Comparison of ENCODE assay signal across 8 mouse cellular contexts in genomic region chr16:13448706-13449090, GRCm38 (mm10).
DNase-seq lines count a peak whose midpoint lies in the region; ATAC-seq and TF ChIP-seq lines count a peak whose summit lies in the region.

No protein-coding gene starts in this region.

- H3K27ac ChIP-seq in heart, adult 2 months, result no peak overlapping the region; the same call in 1 of the 2 replicates
- no peak overlapping the region for H3K27ac ChIP-seq in thymus, adult 2 months (ENCODE audit: control insufficient read depth, insufficient read depth, low read length)
- H3K27ac ChIP-seq in liver, embryonic 12.5 days, result peak overlapping the region; percentile 52
- H3K27ac ChIP-seq in stomach, postnatal 0 days (replicated peaks), result peak overlapping the region; percentile 77; the same call in 1 of the 2 replicates

- intact Hi-C loops in heart, adult 2 months (cut with DNase I), result loop anchor here (5.0 kb wide), 2 partner anchors 164 to 284 kb away; partner anchors contain the start of gene Pla2g10
- intact Hi-C loops in heart, postnatal 10 days (cut with DNase I), result loop anchor here (5.0 kb wide), 3 partner anchors 84 to 284 kb away; partner anchors contain the start of gene Pla2g10

- no peak for ATAC-seq in liver, embryonic 12.5 days
- ATAC-seq in stomach, postnatal 0 days (ENCODE audit: low FRiP score, low TSS enrichment), result no peak

- H3K4me2 ChIP-seq in liver, embryonic 12.5 days, result peak overlapping the region; percentile 100
- H3K4me2 ChIP-seq in stomach, postnatal 0 days (replicated peaks; ENCODE audit: low read depth), result peak overlapping the region; percentile 98

- peak overlapping the region; percentile 79 for H3K4me3 ChIP-seq in heart, adult 2 months
- H3K4me3 ChIP-seq in thymus, adult 2 months (ENCODE audit: control insufficient read depth, insufficient read depth, low read length), result peak overlapping the region; percentile 48
- peak overlapping the region; percentile 78 for H3K4me3 ChIP-seq in liver, embryonic 12.5 days
- peak overlapping the region; percentile 71 for H3K4me3 ChIP-seq in stomach, postnatal 0 days (ENCODE audit: low read depth, low read length)

- TF ChIP-seq CTCF in heart, adult 2 months (IDR thresholded peaks at IDR 0.05), result no peak
- no peak for TF ChIP-seq CTCF in thymus, adult 2 months (IDR thresholded peaks at IDR 0.05; ENCODE audit: borderline replicate concordance, control insufficient read depth, extremely low read depth, insufficient read depth, low read length, poor library complexity)
- no peak for TF ChIP-seq CTCF in stomach, postnatal 0 days (IDR thresholded peaks at IDR 0.05; ENCODE audit: low read depth)

- no peaks in the 10 kb centered on the region for H3K36me3 ChIP-seq in heart, adult 2 months (ENCODE audit: control insufficient read depth, insufficient read depth, low read length)
- H3K36me3 ChIP-seq in thymus, adult 2 months (ENCODE audit: control insufficient read depth, insufficient read depth, low read length), result no peaks in the 10 kb centered on the region
- H3K36me3 ChIP-seq in liver, embryonic 12.5 days, result peaks cover 7% of the 10 kb centered on the region; the same call in 1 of the 2 replicates
- no peaks in the 10 kb centered on the region for H3K36me3 ChIP-seq in stomach, postnatal 0 days (ENCODE audit: control insufficient read depth, insufficient read depth, low read length)

- peaks cover 1% of the 10 kb centered on the region; the same call in 1 of the 2 replicates for H3K4me1 ChIP-seq in heart, adult 2 months (ENCODE audit: control insufficient read depth, insufficient read depth, low read length)
- no peaks in the 10 kb centered on the region for H3K4me1 ChIP-seq in thymus, adult 2 months (replicated peaks; ENCODE audit: control insufficient read depth, insufficient read depth, low read length)
- H3K4me1 ChIP-seq in liver, embryonic 12.5 days, result peaks cover 57% of the 10 kb centered on the region
- no peaks in the 10 kb centered on the region for H3K4me1 ChIP-seq in stomach, postnatal 0 days (replicated peaks; ENCODE audit: control insufficient read depth, insufficient read depth)

- DNase-seq in heart, adult 2 months, result no peak
- no peak for DNase-seq in heart, postnatal 10 days
- DNase-seq in thymus, adult 2 months, result no peak
- no peak for DNase-seq in thymus, adult 18-20 months
- no peak for DNase-seq in stomach, postnatal 0 days (ENCODE audit: low spot score)
- no peak for DNase-seq in thymus, postnatal 10 days (ENCODE audit: low spot score in 2 of 2)
- no peak for DNase-seq in adrenal gland, adult (ENCODE audit: inconsistent age in 2 of 2, low spot score in 1 of 2)

- H3K9me3 ChIP-seq in liver, embryonic 12.5 days (replicated peaks), result no peaks in the 10 kb centered on the region
- no peaks in the 10 kb centered on the region for H3K9me3 ChIP-seq in stomach, postnatal 0 days (ENCODE audit: control insufficient read depth, low read length)

- TF ChIP-seq POLR2A in heart, adult 2 months (IDR thresholded peaks at IDR 0.05; ENCODE audit: insufficient read depth, low read depth, low read length), result no peak
- TF ChIP-seq POLR2A in thymus, adult 2 months (IDR thresholded peaks at IDR 0.05; ENCODE audit: control insufficient read depth, extremely low read depth, insufficient read depth, low read length, poor library complexity), result no peak

- 47% methylated on average over 8 of the region's 8 CpGs for WGBS in heart, adult 2 months
- WGBS in thymus, adult 2 months, result 38% methylated on average over 8 of the region's 8 CpGs
- 7% methylated on average over 8 of the region's 8 CpGs for WGBS in liver, embryonic 12.5 days (ENCODE audit: insufficient replicate concordance)
- WGBS in stomach, postnatal 0 days, result 21% methylated on average over 8 of the region's 8 CpGs

- no peak for TF ChIP-seq EP300 in heart, adult 2 months (IDR thresholded peaks at IDR 0.05; ENCODE audit: insufficient read depth, low read depth, low read length)
- TF ChIP-seq EP300 in stomach, postnatal 0 days (optimal IDR thresholded peaks at IDR 0.05), result no peak

- H3K27me3 ChIP-seq in heart, adult 2 months (ENCODE audit: control insufficient read depth, insufficient read depth, low read length), result no peaks in the 10 kb centered on the region
- peaks cover 9% of the 10 kb centered on the region for H3K27me3 ChIP-seq in thymus, adult 2 months (ENCODE audit: control insufficient read depth, insufficient read depth, low read length)
- H3K27me3 ChIP-seq in liver, embryonic 12.5 days (replicated peaks), result peaks cover 36% of the 10 kb centered on the region
- H3K27me3 ChIP-seq in stomach, postnatal 0 days (ENCODE audit: control insufficient read depth, insufficient read depth, low read length), result no peaks in the 10 kb centered on the region

- H3K79me2 ChIP-seq in heart, adult 2 months (replicated peaks; ENCODE audit: control insufficient read depth, insufficient read depth, low read length), result no peaks in the 10 kb centered on the region

- no peak overlapping the region for H3K9ac ChIP-seq in heart, adult 2 months (ENCODE audit: low read depth, low read length)
- peak overlapping the region; percentile 74 for H3K9ac ChIP-seq in liver, embryonic 12.5 days
- peak overlapping the region; percentile 77 for H3K9ac ChIP-seq in stomach, postnatal 0 days (ENCODE audit: low read length)

Comparison
In these comparisons a context has a peak if more than half of its experiments do, and no peak if none do; other contexts are left out.
1. H3K27ac ChIP-seq: peak in liver, embryonic 12.5 days (single experiment) and stomach, postnatal 0 days (single experiment); none in heart, adult 2 months (single experiment) and thymus, adult 2 months (single experiment).
2. Peak in every context shown above with its lines, with median percentiles within 50 percentile points of each other: H3K4me3 ChIP-seq.